ENCODE assay signal across 22 mouse cellular contexts in the genomic region with DNA sequence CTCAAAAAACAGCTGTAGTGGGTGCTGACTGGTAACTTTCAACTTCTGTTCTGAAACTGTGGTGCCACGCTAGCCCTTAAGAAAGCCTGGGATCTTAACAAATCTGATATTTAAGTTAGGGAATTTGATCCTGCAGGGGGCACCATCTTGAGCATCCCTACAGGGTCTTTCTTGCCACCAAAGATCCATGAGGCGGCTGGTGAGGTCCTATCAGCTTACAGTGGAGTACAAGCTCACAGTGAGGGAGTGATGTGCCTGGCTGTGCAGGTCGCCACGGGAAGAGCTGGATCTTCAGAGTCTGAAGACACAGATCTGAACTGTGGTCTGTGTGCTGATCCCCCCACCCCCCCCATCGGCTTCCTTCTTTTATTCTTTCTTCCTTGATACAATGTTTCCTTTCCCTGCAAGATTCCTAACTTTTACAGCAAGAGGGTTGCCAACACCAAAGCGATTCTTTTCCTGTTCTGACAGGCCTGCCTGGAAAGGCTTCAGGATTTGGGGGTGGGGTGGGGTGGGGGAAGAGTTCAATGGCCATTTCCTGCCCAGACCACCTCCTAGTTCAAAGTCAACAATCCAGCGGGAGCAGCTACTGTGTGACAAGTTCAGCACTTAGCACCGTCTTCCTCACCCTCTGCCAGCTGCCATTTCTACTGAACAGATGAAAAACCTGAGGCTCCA. TPM values are rescaled to one million over a fixed set of nuclear protein-coding genes. Genes with fewer than 3 reads are reported as not detected.
DNase-seq lines count a peak whose midpoint lies in the region; ATAC-seq and TF ChIP-seq lines count a peak whose summit lies in the region.
"Had no signal": no experiment of that assay in that cellular context is flagged by ENCODE, and none has a peak within 500 bp of the region (broad histone marks: within the 10 kb centered on the region; RNA-seq: fewer than 3 reads in every experiment).

No protein-coding gene starts in this region.

- H3K9ac ChIP-seq in hindbrain, postnatal 0 days (replicated peaks; ENCODE audit: low read length): no peak overlapping the region
- H3K9ac ChIP-seq in hindbrain, embryonic 11.5 days (ENCODE audit: low read depth, low read length): no peak overlapping the region
- H3K9ac ChIP-seq: embryonic facial prominence, embryonic 12.5 days; forebrain, embryonic 13.5 days; hindbrain, embryonic 15.5 days; limb, embryonic 13.5 days; liver, embryonic 15.5 days; stomach, embryonic 15.5 days had no signal

- H3K27ac ChIP-seq in hindbrain, postnatal 0 days: no peak overlapping the region
- H3K27ac ChIP-seq in hindbrain, embryonic 11.5 days (ENCODE audit: low read depth, low read length): no peak overlapping the region
- no peak overlapping the region for H3K27ac ChIP-seq in kidney, adult 2 months (ENCODE audit: insufficient read depth, low read depth, low read length)
- H3K27ac ChIP-seq: embryonic facial prominence, embryonic 12.5 days; forebrain, embryonic 13.5 days; hindbrain, embryonic 15.5 days; limb, embryonic 13.5 days; liver, embryonic 15.5 days; stomach, embryonic 15.5 days had no signal

- no peaks in the 10 kb centered on the region for H3K9me3 ChIP-seq in hindbrain, postnatal 0 days (ENCODE audit: low read length)
- H3K9me3 ChIP-seq in hindbrain, embryonic 11.5 days (ENCODE audit: control insufficient read depth, low read length): no peaks in the 10 kb centered on the region
- H3K9me3 ChIP-seq: embryonic facial prominence, embryonic 12.5 days; forebrain, embryonic 13.5 days; hindbrain, embryonic 15.5 days; limb, embryonic 13.5 days; liver, embryonic 15.5 days; stomach, embryonic 15.5 days had no signal

- no peaks in the 10 kb centered on the region for H3K36me3 ChIP-seq in hindbrain, postnatal 0 days (ENCODE audit: insufficient read depth, low read length)
- H3K36me3 ChIP-seq in hindbrain, embryonic 11.5 days (ENCODE audit: control insufficient read depth, insufficient read depth, low read length): no peaks in the 10 kb centered on the region
- H3K36me3 ChIP-seq in kidney, adult 2 months (ENCODE audit: control insufficient read depth, insufficient read depth, low read length): no peaks in the 10 kb centered on the region
- H3K36me3 ChIP-seq: embryonic facial prominence, embryonic 12.5 days; hindbrain, embryonic 15.5 days; limb, embryonic 13.5 days; liver, embryonic 15.5 days; stomach, embryonic 15.5 days had no signal

- no peak for DNase-seq in hindbrain, postnatal 0 days (ENCODE audit: low spot score)
- DNase-seq in hindbrain, embryonic 11.5 days (ENCODE audit: low spot score): no peak
- peak; percentile 23 for DNase-seq in kidney, postnatal 14 days
- DNase-seq in kidney, adult 2 months: no peak
- peak; percentile 5 for DNase-seq in lung, postnatal 10 days
- no peak for DNase-seq in lung, postnatal 25 days (ENCODE audit: low spot score)
- DNase-seq in lung, postnatal 14 days: peak; percentile 3
- DNase-seq in layer of hippocampus, adult 11-12 months (ENCODE audit: low spot score): no peak
- DNase-seq: adrenal gland, adult 2 months; cerebellum, adult 9-10 months; heart, postnatal 14 days; retina, postnatal 1 day had no signal

- no peaks in the 10 kb centered on the region for H3K4me1 ChIP-seq in hindbrain, postnatal 0 days (ENCODE audit: insufficient read depth, low read length)
- H3K4me1 ChIP-seq in hindbrain, embryonic 11.5 days (replicated peaks; ENCODE audit: control insufficient read depth, insufficient read depth, low read length): no peaks in the 10 kb centered on the region
- H3K4me1 ChIP-seq in kidney, adult 2 months (ENCODE audit: control insufficient read depth, insufficient read depth, low read length): no peaks in the 10 kb centered on the region
- H3K4me1 ChIP-seq: hindbrain, embryonic 15.5 days; liver, embryonic 15.5 days; megakaryocyte, embryonic 14.5 days had no signal

- no peak overlapping the region for H3K4me2 ChIP-seq in hindbrain, postnatal 0 days (ENCODE audit: low read depth, low read length)
- H3K4me2 ChIP-seq in hindbrain, embryonic 11.5 days (replicated peaks; ENCODE audit: low read depth, low read length): no peak overlapping the region
- H3K4me2 ChIP-seq: embryonic facial prominence, embryonic 12.5 days; forebrain, embryonic 13.5 days; hindbrain, embryonic 15.5 days; limb, embryonic 13.5 days; liver, embryonic 15.5 days; stomach, embryonic 15.5 days had no signal

- TF ChIP-seq CTCF in hindbrain, postnatal 0 days (IDR thresholded peaks at IDR 0.05; ENCODE audit: low read depth): no peak
- TF ChIP-seq CTCF in kidney, adult 2 months (conservative IDR thresholded peaks at IDR 0.05; ENCODE audit: insufficient read depth, insufficient read length, low read depth, low read length): no peak

- H3K4me3 ChIP-seq in hindbrain, postnatal 0 days (ENCODE audit: low read length): no peak overlapping the region
- no peak overlapping the region for H3K4me3 ChIP-seq in hindbrain, embryonic 11.5 days (ENCODE audit: low read depth, low read length)
- no peak overlapping the region for H3K4me3 ChIP-seq in kidney, adult 2 months (ENCODE audit: insufficient read depth, low read depth, low read length)
- H3K4me3 ChIP-seq: embryonic facial prominence, embryonic 12.5 days; erythroblast, embryonic 14.5 days; forebrain, embryonic 13.5 days; hindbrain, embryonic 15.5 days; limb, embryonic 13.5 days; liver, embryonic 15.5 days; megakaryocyte, embryonic 14.5 days; stomach, embryonic 15.5 days had no signal

- no peak for TF ChIP-seq POLR2A in kidney, adult 2 months (IDR thresholded peaks at IDR 0.05; ENCODE audit: low read depth, low read length)

- H3K27me3 ChIP-seq in hindbrain, postnatal 0 days (ENCODE audit: insufficient read depth, low read length): no peaks in the 10 kb centered on the region
- no peaks in the 10 kb centered on the region for H3K27me3 ChIP-seq in hindbrain, embryonic 11.5 days (ENCODE audit: control insufficient read depth, insufficient read depth, low read length)
- H3K27me3 ChIP-seq in kidney, adult 2 months (replicated peaks; ENCODE audit: control insufficient read depth, insufficient read depth, low read length): no peaks in the 10 kb centered on the region; the same call in 1 of the 2 replicates
- H3K27me3 ChIP-seq: embryonic facial prominence, embryonic 12.5 days; forebrain, embryonic 13.5 days; hindbrain, embryonic 15.5 days; liver, embryonic 15.5 days; megakaryocyte, embryonic 14.5 days; stomach, embryonic 15.5 days had no signal

- ATAC-seq in hindbrain, postnatal 0 days: peak; percentile 47; the same call in 1 of the 2 replicates
- ATAC-seq in hindbrain, embryonic 11.5 days (ENCODE audit: low FRiP score): no peak
- ATAC-seq: forebrain, embryonic 13.5 days had no signal

- 63% methylated on average over 8 of the region's 8 CpGs for WGBS in hindbrain, postnatal 0 days
- WGBS in hindbrain, embryonic 11.5 days: 59% methylated on average over 8 of the region's 8 CpGs
- 38% methylated on average over 8 of the region's 8 CpGs for WGBS in kidney, adult 2 months

RNA-seq across cellular contexts. Expression of a gene that starts 11.5 kb away (rescaled TPM):
- 4.6 and 6.2 TPM in 2 replicates for total RNA-seq in hindbrain, postnatal 0 days (2014; rRNA removed)
- 4.0 and 5.0 TPM in 2 replicates for polyA plus RNA-seq in hindbrain, postnatal 0 days (2015; fragmentation: Nextera tagmentation; extraction: Ambion mirVana)
- 0.25 and 0.97 TPM in 2 replicates for polyA plus RNA-seq in hindbrain, embryonic 11.5 days (2014; fragmentation: Nextera tagmentation; extraction: Ambion mirVana)
- not detected in 2 replicates for polyA plus RNA-seq in kidney, adult 2 months (2012; rRNA removed)
- total RNA-seq: adrenal gland, adult 2 months; common myeloid progenitor, adult 5-6 weeks; granulocyte monocyte progenitor cell, adult 5-6 weeks had no signal
- polyA plus RNA-seq: erythroblast, embryonic 14.5 days had no signal

Comparison
In these comparisons a context has a peak if more than half of its experiments do, and no peak if none do; other contexts are left out.
1. DNase-seq: peak in kidney, postnatal 14 days (single experiment), lung, postnatal 10 days (single experiment) and lung, postnatal 14 days (single experiment); none in hindbrain, postnatal 0 days (single experiment), hindbrain, embryonic 11.5 days (single experiment), kidney, adult 2 months (single experiment), lung, postnatal 25 days (single experiment) and layer of hippocampus, adult 11-12 months (single experiment).